Mouse (Mus musculus): ENCODE results near the gene 4430402I18Rik. TPM values are rescaled to one million over a fixed set of nuclear protein-coding genes. Genes with fewer than 3 reads are reported as not detected.

Gene 4430402I18Rik
- polyA plus RNA-seq, 1 experiment from 2014 or later: 1.7 TPM

DNA sequence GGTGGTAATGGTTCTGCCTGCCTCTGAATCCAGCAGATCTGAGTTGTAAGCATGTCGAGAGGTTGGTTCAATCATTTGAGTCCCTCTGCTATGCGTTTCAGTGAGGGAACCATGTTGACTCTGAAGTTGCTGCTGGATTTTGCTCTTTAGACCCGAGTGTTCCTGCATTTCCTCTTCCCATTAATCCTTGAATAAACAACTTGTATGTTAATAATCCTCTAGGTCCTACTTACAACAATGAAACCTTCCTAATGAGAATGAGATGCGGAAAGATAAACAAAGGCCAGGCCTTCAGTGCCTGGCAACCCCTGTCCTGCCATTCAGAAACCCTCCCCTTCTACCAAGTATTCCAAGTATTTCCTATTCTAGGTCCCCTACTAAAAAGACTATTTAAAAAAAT, 51.1 kb downstream of the 4430402I18Rik start:
- H3K4me2 ChIP-seq: no peak overlapping the region
- peak; percentile 30 for DNase-seq

DNA sequence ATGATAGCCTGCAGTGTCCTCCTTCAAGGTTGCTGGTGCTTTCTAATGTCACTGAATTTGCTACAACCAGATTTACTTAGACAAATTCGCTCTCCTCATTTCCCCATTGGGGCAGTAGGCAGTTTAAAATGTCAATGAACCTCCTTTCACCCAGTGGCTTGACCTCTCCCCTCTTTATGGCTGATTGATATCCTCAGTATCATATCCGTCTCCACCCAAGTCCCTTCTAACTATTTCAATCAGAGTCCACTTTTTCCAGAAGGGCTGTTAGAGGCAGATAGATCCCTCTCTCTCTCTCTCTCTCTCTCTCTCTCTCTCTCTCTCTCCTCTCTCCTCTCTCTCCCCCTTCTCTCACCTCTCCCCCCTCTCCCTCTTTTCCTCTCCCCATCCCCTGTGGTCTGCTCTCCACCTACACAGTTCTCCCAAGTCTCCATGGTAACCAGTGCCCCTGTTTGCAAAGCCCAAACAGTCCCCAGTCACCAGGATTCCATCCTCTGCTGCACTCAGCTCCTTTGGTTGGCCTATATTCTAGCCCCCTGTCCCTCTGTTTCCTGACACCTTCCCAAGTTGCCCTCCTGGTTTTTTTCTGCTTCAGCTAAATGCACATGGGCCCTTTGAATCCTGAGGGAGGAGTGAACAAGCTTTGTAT, 51.9 kb downstream of the 4430402I18Rik start:
- Histone ChIP-seq H3K27ac (ENCODE audit: low read depth) (no peak overlapping the region), H3K9ac (no peak overlapping the region), H3K9me3 (ENCODE audit: low read depth, low read length) (no peaks in the 10 kb centered on the region), H3K4me2 (no peak overlapping the region), H3K27me3 (ENCODE audit: insufficient read depth, low read length) (no peaks in the 10 kb centered on the region), H3K36me3 (ENCODE audit: insufficient read depth) (no peaks in the 10 kb centered on the region), H3K4me3 (ENCODE audit: low read depth, low read length) (no peak overlapping the region), H3K4me1 (ENCODE audit: insufficient read depth) (peaks cover 5% of the 10 kb centered on the region; the same call in 1 of the 2 replicates)
- WGBS: 61% methylated on average over 2 of the region's 2 CpGs
- ATAC-seq (ENCODE audit: insufficient read depth): no peak
- no peak for TF ChIP-seq CTCF (IDR thresholded peaks at IDR 0.05; ENCODE audit: low read depth)
- peak; percentile 14 for DNase-seq

More for the DNA sequence above, 51.1 kb downstream of the 4430402I18Rik start:
- no peaks in the 10 kb centered on the region for H3K36me3 ChIP-seq (ENCODE audit: insufficient read depth)
- no peaks in the 10 kb centered on the region for H3K27me3 ChIP-seq (ENCODE audit: insufficient read depth, low read length)
- H3K9ac ChIP-seq: no peak overlapping the region
- H3K4me1 ChIP-seq (ENCODE audit: insufficient read depth): peaks cover 5% of the 10 kb centered on the region; the same call in 1 of the 2 replicates
- H3K9me3 ChIP-seq (ENCODE audit: low read depth, low read length): no peaks in the 10 kb centered on the region
- TF ChIP-seq CTCF (IDR thresholded peaks at IDR 0.05; ENCODE audit: low read depth): no peak
- WGBS: 28% methylated on average over 4 of the region's 4 CpGs
- H3K27ac ChIP-seq (ENCODE audit: low read depth): no peak overlapping the region
- H3K4me3 ChIP-seq (ENCODE audit: low read depth, low read length): no peak overlapping the region
- no peak for ATAC-seq (ENCODE audit: insufficient read depth)

DNA sequence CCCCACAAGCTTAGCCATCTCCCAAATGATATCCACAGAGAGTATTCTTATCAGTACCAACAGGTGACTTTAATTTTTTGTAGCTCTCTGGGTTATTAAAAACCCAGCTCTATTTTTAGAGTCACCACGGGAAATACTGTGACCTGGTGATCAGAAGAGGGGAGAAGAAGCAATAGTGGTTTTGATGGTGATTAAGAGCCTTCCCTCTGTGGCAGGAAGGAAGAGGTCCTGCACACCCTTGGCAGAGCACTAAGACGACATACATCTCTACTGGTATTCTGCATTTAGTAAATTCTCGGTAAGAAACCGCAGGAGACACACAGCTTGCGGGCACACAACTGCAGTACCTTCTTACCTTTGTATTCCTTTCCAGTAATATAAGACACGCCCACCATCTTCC, 53.0 kb downstream of the 4430402I18Rik start:
- WGBS: 72% methylated on average over 6 of the region's 6 CpGs
- H3K4me1 ChIP-seq (ENCODE audit: insufficient read depth): peaks cover 5% of the 10 kb centered on the region; the same call in 1 of the 2 replicates
- H3K4me3 ChIP-seq (ENCODE audit: low read depth, low read length): no peak overlapping the region
- H3K27ac ChIP-seq (ENCODE audit: low read depth): no peak overlapping the region
- no peaks in the 10 kb centered on the region for H3K9me3 ChIP-seq (ENCODE audit: low read depth, low read length)
- no peaks in the 10 kb centered on the region for H3K27me3 ChIP-seq (ENCODE audit: insufficient read depth, low read length)
- ATAC-seq (ENCODE audit: insufficient read depth) (no peak), DNase-seq (no peak)
- no peaks in the 10 kb centered on the region for H3K36me3 ChIP-seq (ENCODE audit: insufficient read depth)
- no peak for TF ChIP-seq CTCF (IDR thresholded peaks at IDR 0.05; ENCODE audit: low read depth)
- H3K9ac ChIP-seq: no peak overlapping the region
- no peak overlapping the region for H3K4me2 ChIP-seq

DNA sequence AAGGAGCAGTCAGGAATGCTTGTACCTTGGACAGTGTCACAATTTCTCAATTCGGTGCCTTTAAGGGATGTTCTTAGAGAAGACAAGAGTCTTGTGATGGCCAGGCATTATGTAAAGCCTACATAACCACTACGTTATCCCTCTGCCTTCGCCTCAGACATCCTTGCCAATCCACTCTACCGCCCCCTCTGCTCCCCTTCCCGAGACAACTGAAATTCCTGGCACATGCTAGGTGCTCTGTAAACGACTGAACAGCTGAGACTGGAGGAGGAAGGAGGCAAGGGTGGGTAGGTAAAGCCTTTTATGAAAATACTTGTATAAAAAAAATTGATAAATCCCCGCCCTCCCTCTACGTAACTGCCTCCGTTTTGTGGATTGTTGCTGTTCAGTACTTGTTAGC, 58.9 kb downstream of the 4430402I18Rik start:
- WGBS: 51% methylated on average over 9 of the region's 9 CpGs

DNA sequence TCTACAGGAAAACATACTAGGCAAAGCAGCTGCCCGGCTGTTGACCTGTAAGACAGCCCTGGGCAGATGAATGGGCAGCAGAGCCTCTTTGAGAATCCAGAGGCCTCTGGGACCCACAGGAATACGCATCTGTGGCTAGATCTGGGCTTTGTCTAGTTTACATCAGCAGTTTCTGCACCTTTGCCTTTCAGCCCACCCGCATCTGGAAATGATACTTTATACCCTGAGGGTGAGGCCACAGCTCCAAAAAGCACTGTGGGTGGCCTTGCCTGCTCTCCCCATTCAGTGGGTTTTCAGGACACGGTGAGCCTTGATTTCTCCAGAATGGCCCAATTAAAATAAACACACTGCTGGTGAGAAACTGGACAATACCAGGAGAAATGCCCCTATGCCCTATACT, 59.4 kb downstream of the 4430402I18Rik start:
- Histone ChIP-seq H3K27me3 (ENCODE audit: insufficient read depth, low read length) (no peaks in the 10 kb centered on the region), H3K36me3 (ENCODE audit: insufficient read depth) (no peaks in the 10 kb centered on the region), H3K4me3 (ENCODE audit: low read depth, low read length) (no peak overlapping the region), H3K9me3 (ENCODE audit: low read depth, low read length) (no peaks in the 10 kb centered on the region), H3K27ac (ENCODE audit: low read depth) (no peak overlapping the region), H3K4me2 (no peak overlapping the region), H3K9ac (no peak overlapping the region), H3K4me1 (ENCODE audit: insufficient read depth) (no peaks in the 10 kb centered on the region)
- no peak for TF ChIP-seq CTCF (IDR thresholded peaks at IDR 0.05; ENCODE audit: low read depth)
- ATAC-seq (ENCODE audit: insufficient read depth) (no peak), DNase-seq (no peak)
- WGBS: 52% methylated on average over 4 of the region's 4 CpGs

More for the DNA sequence above, 58.9 kb downstream of the 4430402I18Rik start:
- ATAC-seq (ENCODE audit: insufficient read depth) (no peak), DNase-seq (no peak)
- Histone ChIP-seq H3K9ac (no peak overlapping the region), H3K4me1 (ENCODE audit: insufficient read depth) (no peaks in the 10 kb centered on the region), H3K27ac (ENCODE audit: low read depth) (no peak overlapping the region), H3K27me3 (ENCODE audit: insufficient read depth, low read length) (no peaks in the 10 kb centered on the region), H3K4me3 (ENCODE audit: low read depth, low read length) (no peak overlapping the region), H3K4me2 (no peak overlapping the region), H3K9me3 (ENCODE audit: low read depth, low read length) (no peaks in the 10 kb centered on the region), H3K36me3 (ENCODE audit: insufficient read depth) (no peaks in the 10 kb centered on the region)
- TF ChIP-seq CTCF (IDR thresholded peaks at IDR 0.05; ENCODE audit: low read depth): no peak

DNA sequence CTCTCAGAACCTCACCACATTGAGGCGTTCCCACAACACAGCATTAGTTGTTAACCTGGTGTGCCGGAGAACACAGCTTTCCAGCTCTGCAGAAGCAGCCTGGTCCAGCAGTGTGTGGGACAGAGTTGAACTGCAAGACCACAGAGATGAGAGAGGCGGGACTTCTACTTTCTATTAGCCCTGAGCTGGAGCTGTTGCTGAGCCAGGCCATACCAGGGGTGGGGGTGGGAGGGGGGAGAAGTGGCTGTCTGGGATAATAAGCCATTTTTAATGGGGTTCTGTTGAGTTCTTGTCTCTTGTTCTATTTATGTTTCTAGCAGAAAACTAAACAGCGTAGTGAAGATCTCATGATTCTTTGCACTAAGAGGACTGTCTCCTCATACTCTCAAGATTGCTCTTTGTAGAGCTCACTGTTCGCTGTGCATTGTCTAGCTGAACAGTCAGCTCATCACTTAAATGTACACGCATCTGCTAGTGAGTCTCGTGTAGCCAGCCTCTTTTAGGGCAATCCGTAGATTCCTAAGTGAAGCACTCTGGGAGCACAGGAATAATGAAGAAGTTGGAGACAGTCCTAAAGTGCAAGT, 64.0 kb downstream of the 4430402I18Rik start:
- ATAC-seq (ENCODE audit: insufficient read depth) (peak; percentile 90), DNase-seq (peak; percentile 55)
- WGBS: 44% methylated on average over 8 of the region's 8 CpGs

DNA sequence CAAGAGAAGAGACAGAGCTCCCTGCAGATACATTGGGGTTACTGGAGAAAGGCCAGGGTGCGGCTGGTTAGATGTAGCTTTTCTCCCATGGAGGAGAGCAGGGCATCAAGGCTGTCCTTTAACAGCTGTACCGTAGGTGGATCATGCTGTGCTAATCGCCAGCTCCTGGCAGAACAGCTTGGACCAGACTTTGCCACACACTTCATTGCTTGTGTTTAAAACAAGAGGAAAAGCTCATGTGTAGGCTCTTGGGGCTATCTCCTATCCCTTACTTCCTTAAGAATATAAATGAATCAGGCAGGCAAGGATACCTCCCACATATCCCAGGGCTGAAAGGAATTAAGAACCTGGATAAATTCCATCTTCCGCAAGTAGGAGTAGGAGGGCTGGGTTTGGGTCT, 64.8 kb downstream of the 4430402I18Rik start:
- no peak overlapping the region for H3K27ac ChIP-seq (ENCODE audit: low read depth)
- no peaks in the 10 kb centered on the region for H3K27me3 ChIP-seq (ENCODE audit: insufficient read depth, low read length)
- DNase-seq: no peak
- H3K36me3 ChIP-seq (ENCODE audit: insufficient read depth): no peaks in the 10 kb centered on the region
- no peak overlapping the region for H3K4me2 ChIP-seq
- WGBS: 79% methylated on average over 4 of the region's 4 CpGs
- H3K4me1 ChIP-seq (ENCODE audit: insufficient read depth): 0 out of 2 replicates have a peak, but pooled peaks cover 2% of the 10 kb centered on the region
- no peaks in the 10 kb centered on the region for H3K9me3 ChIP-seq (ENCODE audit: low read depth, low read length)
- H3K4me3 ChIP-seq (ENCODE audit: low read depth, low read length): no peak overlapping the region
- no peak overlapping the region for H3K9ac ChIP-seq
- no peak for ATAC-seq (ENCODE audit: insufficient read depth)
- TF ChIP-seq CTCF (IDR thresholded peaks at IDR 0.05; ENCODE audit: low read depth): no peak

More for the DNA sequence above, 64.0 kb downstream of the 4430402I18Rik start:
- no peak overlapping the region; the same call in 1 of the 2 replicates for H3K27ac ChIP-seq (ENCODE audit: low read depth)
- no peak overlapping the region for H3K4me2 ChIP-seq
- H3K4me1 ChIP-seq (ENCODE audit: insufficient read depth): 0 out of 2 replicates have a peak, but pooled peaks cover 2% of the 10 kb centered on the region
- no peak overlapping the region for H3K4me3 ChIP-seq (ENCODE audit: low read depth, low read length)
- no peak overlapping the region for H3K9ac ChIP-seq
- TF ChIP-seq CTCF (IDR thresholded peaks at IDR 0.05; ENCODE audit: low read depth): no peak
- no peaks in the 10 kb centered on the region for H3K9me3 ChIP-seq (ENCODE audit: low read depth, low read length)
- no peaks in the 10 kb centered on the region for H3K27me3 ChIP-seq (ENCODE audit: insufficient read depth, low read length)
- no peaks in the 10 kb centered on the region for H3K36me3 ChIP-seq (ENCODE audit: insufficient read depth)
